Comparison of ENCODE assay signal across 9 mouse cellular contexts in genomic region chr11:44616078-44616787, GRCm38 (mm10). TPM values are rescaled to one million over a fixed set of nuclear protein-coding genes. Genes with fewer than 3 reads are reported as not detected.
DNase-seq lines count a peak whose midpoint lies in the region; ATAC-seq lines count a peak whose summit lies in the region.
"Had no signal": no experiment of that assay in that cellular context is flagged by ENCODE, and none has a peak within 500 bp of the region (broad histone marks: within the 10 kb centered on the region; RNA-seq: fewer than 3 reads in every experiment).

No protein-coding gene starts in this region.

- peaks cover 43% of the 10 kb centered on the region for H3K4me1 ChIP-seq in embryonic facial prominence, embryonic 12.5 days
- H3K4me1 ChIP-seq in hindbrain, embryonic 14.5 days (replicated peaks; ENCODE audit: control insufficient read depth, insufficient read depth, low read length): peaks cover 34% of the 10 kb centered on the region
- H3K4me1 ChIP-seq in midbrain, embryonic 14.5 days (ENCODE audit: control insufficient read depth, insufficient read depth, low read length): peaks cover 25% of the 10 kb centered on the region

- H3K36me3 ChIP-seq in embryonic facial prominence, embryonic 12.5 days: no peaks in the 10 kb centered on the region
- H3K36me3 ChIP-seq in hindbrain, embryonic 14.5 days (replicated peaks; ENCODE audit: control insufficient read depth, insufficient read depth): no peaks in the 10 kb centered on the region
- H3K36me3 ChIP-seq in midbrain, embryonic 14.5 days (ENCODE audit: control insufficient read depth, insufficient read depth, low read length): no peaks in the 10 kb centered on the region

- H3K27ac ChIP-seq in embryonic facial prominence, embryonic 12.5 days: peak overlapping the region; percentile 82
- H3K27ac ChIP-seq in hindbrain, embryonic 14.5 days: 0 out of 2 replicates have a peak overlapping the region, but pooled peaks have one; percentile 22
- no peak overlapping the region for H3K27ac ChIP-seq in midbrain, embryonic 14.5 days (replicated peaks; ENCODE audit: low read depth, low read length)

- peak overlapping the region; percentile 60 for H3K9ac ChIP-seq in embryonic facial prominence, embryonic 12.5 days
- H3K9ac ChIP-seq in hindbrain, embryonic 14.5 days: peak overlapping the region; percentile 97
- peak overlapping the region; percentile 86; the same call in 1 of the 2 replicates for H3K9ac ChIP-seq in midbrain, embryonic 14.5 days (replicated peaks; ENCODE audit: low read length)

- H3K9me3 ChIP-seq in embryonic facial prominence, embryonic 12.5 days: no peaks in the 10 kb centered on the region
- H3K9me3 ChIP-seq in hindbrain, embryonic 14.5 days (ENCODE audit: control insufficient read depth, low read length): no peaks in the 10 kb centered on the region
- H3K9me3 ChIP-seq in midbrain, embryonic 14.5 days (ENCODE audit: control insufficient read depth, low read length): no peaks in the 10 kb centered on the region

- peak; percentile 24 for DNase-seq in kidney, postnatal 10 days
- DNase-seq in kidney, adult 9 months: no peak
- no peak for DNase-seq in hindbrain, embryonic 14.5 days (ENCODE audit: low spot score)
- DNase-seq in midbrain, embryonic 14.5 days: no peak
- no peak for DNase-seq in urinary bladder, postnatal 36 days (ENCODE audit: low spot score in 2 of 2)
- DNase-seq in ovary, postnatal 10 days (ENCODE audit: low spot score): no peak

- WGBS in embryonic facial prominence, embryonic 12.5 days: 7% methylated on average over 18 of the region's 18 CpGs
- WGBS in hindbrain, embryonic 14.5 days: 10% methylated on average over 18 of the region's 18 CpGs
- WGBS in midbrain, embryonic 14.5 days: 13% methylated on average over 18 of the region's 18 CpGs

- no peak for ATAC-seq in embryonic facial prominence, embryonic 12.5 days (ENCODE audit: insufficient number of reproducible peaks, insufficient read depth, low FRiP score, low TSS enrichment)
- no peak for ATAC-seq in hindbrain, embryonic 14.5 days (ENCODE audit: low FRiP score)
- ATAC-seq in midbrain, embryonic 14.5 days (ENCODE audit: low FRiP score, low TSS enrichment): no peak
- ATAC-seq in megakaryocyte progenitor cell, adult 5-6 weeks (replicated peaks; ENCODE audit: poor library complexity): no peak

- peaks cover 47% of the 10 kb centered on the region for H3K27me3 ChIP-seq in embryonic facial prominence, embryonic 12.5 days
- peaks cover 14% of the 10 kb centered on the region; the same call in 1 of the 2 replicates for H3K27me3 ChIP-seq in hindbrain, embryonic 14.5 days (ENCODE audit: control insufficient read depth, insufficient read depth, low read length)
- peaks cover 42% of the 10 kb centered on the region for H3K27me3 ChIP-seq in midbrain, embryonic 14.5 days (ENCODE audit: control insufficient read depth, insufficient read depth, low read length)
- H3K27me3 ChIP-seq: Patski had no signal

- peak overlapping the region; percentile 87 for H3K4me2 ChIP-seq in embryonic facial prominence, embryonic 12.5 days (replicated peaks)
- H3K4me2 ChIP-seq in hindbrain, embryonic 14.5 days (replicated peaks): peak overlapping the region; percentile 60
- H3K4me2 ChIP-seq in midbrain, embryonic 14.5 days (ENCODE audit: low read length): peak overlapping the region; percentile 84

- H3K4me3 ChIP-seq in embryonic facial prominence, embryonic 12.5 days: peak overlapping the region; percentile 64
- H3K4me3 ChIP-seq in hindbrain, embryonic 14.5 days (replicated peaks; ENCODE audit: low read length): peak overlapping the region; percentile 80
- H3K4me3 ChIP-seq in midbrain, embryonic 14.5 days (replicated peaks; ENCODE audit: low read depth, low read length): peak overlapping the region; percentile 64

RNA-seq across cellular contexts. Expression of gene Ebf1, which starts 0.9 kb away (rescaled TPM):
- 66.2 and 76.0 TPM in 2 replicates for polyA plus RNA-seq in embryonic facial prominence, embryonic 12.5 days (2016; fragmentation: Nextera tagmentation; extraction: Ambion mirVana)
- 123 TPM in 2 replicates for polyA plus RNA-seq in hindbrain, embryonic 14.5 days (2014; fragmentation: Nextera tagmentation; extraction: Ambion mirVana)
- polyA plus RNA-seq in midbrain, embryonic 14.5 days (2014; fragmentation: Nextera tagmentation; extraction: Ambion mirVana): 98.3 and 112 TPM in 2 replicates
- 0.02 and 0.29 TPM in 2 replicates for total RNA-seq in megakaryocyte progenitor cell, adult 5-6 weeks (2015)
- 0.24 TPM in 1 of 2 replicates, not detected in the other for total RNA-seq in megakaryocyte progenitor cell, adult 5-6 weeks (2017)
